Mouse (Mus musculus) right cerebral cortex, postnatal 36 days (tissue): ENCODE data around the gene Gm3417.
"Not testable (repeated sequence)": the region's sequence is repeated elsewhere in the genome, so short reads cannot be mapped to it uniquely, and the experiment has no call there.

Experiments
- DNase-seq, 2 experiments: peaks; one replicate each; pipeline ENCODE4 v3.0.0; 2022; ENCODE audit warnings: low spot score in 2 of 2, mixed read lengths in 1 of 2

Gm3417 gene

DNA sequence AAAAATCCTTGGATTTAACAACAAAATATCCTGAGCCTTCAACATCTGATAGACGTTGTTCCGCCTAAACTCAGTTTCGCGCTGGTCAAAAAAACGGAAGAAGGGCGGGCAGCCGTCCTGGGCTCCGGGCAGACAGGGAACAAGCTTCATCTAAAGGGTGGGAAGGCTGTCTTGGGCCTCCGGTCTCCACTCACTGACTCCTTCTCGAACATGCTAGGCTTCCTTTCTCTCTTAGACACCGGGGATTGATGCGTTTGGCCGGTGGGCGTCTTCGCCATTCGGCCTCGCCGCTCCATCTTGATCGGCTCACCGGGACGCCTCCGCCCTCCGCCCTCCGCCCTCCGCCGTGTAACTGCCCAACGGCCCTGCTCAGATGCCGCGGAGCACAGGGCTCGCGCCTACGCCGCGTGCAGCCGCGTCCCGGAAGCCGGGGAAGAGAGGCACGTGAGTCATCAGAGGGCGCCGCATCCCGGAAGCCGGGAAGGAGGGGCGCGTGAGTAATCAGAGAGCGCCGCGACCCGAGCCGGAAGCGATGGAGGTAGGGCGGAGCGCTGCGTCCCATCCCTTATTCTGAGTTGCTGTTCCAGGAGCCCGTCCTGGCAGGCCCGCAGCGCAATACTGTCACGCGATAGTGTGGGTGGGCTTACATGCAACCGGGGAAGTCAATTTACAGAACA, at the start of gene Gm3417, which contains the start of gene 9030025P20Rik:
Gene Gm3417, minus strand, starts transcription at position 429 of the 677 bp plus-strand sequence.
Gene 9030025P20Rik, plus strand, starts transcription at position 107 of the 677 bp plus-strand sequence.
- DNase-seq: not testable (repeated sequence)

DNA sequence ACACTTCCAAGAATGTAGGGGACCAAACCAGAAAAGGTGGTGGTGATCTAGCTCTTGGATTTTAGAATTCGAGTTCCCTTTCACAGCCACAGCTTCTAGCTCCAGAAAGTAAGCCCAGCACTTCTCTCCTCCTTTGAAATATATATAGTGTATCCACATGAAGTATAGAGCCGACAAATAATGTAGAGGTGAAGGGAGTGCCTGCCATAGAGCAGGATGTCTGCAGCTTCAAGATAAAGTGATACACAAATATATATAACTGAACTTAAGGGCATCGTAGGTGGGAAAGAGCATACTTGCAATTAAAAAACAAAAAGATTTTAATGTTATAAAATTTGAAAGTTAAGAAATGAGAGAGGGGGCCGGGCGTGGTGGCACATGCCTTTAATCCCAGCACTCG, 46.9 kb upstream of the Gm3417 start:
- DNase-seq: not testable (repeated sequence)

DNA sequence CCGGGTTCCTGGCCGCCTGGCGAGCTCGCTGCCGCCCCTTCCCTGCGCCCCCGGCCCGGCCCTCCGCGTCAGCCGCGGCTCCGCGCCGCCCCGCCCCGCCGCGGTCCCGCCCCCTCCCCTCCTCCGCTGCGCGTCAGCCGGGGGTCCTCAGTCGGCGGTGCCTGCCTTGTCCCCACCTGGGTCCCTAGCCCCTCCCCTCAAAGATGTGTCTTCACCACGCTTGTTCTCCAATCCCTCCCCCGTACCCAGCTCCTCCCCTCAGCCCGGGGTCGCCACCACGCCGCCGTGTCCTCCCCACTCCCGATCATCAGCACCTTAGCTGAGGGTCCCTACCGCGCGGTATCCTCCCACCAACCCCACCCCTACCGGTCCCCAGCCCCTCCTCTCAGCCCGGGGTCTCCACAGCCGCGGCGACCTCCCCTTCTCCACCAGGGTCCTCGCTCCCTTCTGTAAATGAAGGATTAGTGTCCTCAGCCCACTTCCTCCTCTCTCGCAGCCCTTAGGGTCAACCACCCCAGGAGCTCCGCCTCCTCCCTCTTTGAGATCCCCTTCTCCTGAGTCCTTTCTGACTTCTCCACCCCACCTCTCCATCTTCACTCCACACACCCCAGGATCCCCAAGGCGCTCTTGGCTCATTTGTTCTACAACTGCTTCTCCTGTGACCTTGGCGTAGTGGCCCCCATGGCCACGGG, 46.1 kb upstream of the Gm3417 start:
- DNase-seq: not testable (repeated sequence)

DNA sequence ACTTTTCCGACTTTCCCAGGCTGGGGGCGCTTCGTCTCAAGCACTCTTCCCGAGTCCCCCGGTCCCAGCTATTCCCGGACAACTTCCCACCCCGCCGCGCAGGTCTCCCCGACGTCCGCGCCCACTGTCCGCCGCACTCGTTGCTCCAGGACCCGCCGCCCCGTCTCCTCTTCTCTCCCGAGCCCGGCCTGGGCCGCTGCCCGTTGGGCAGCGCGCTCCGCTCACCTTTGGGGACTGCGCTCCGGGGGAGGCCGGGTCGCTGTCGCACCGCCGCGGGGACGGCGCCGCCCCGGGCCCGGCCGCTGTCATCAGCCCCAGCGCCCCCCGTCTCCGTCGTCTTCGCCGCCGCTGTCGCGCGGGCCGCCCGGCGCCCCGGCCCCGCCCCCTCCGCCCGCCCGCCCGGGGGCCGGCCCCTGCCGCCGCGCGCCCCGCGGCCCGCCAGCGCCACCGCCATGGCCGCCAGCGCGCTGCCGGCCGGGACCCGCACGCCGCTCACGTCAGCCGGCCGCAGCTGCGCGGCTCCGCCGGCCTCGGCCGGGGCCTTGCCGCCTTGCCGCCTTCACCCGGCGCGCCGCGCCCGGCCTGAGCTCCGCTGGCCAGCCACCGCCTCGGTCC, 45.4 kb upstream of the Gm3417 start:
- DNase-seq: not testable (repeated sequence)

DNA sequence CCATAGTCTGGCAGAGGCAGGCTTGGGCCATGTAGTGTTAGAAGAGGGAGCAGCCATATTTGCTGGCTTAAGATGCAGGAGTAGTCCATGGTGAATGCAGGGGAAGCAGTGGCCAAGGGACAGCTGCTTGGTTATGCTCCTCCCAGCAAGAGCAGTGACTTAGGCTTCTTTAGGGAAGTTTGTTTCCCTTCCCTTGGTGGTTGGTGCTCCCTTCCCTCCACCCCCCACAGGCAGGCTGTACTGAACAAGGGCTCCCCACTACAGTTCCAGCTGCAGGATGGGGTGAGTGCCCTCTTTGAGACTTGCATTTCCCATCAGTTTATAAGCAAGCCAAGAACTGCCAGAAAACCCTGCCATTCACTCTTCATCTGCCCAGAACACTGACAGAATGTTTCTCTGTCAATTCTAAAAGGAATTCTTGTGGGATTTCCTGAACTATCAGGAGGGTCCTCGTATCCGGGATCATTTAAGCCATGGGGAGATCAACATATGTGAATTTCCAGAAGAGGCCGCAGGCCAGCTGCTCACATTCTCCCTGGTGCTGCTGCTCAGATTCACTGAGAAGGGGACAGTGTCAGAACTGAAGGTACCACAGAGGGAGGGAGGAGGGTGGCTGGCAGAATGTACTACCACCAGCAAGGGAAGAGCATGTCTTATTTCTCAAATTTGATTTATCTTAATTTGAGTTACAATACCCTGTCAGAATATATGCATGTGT, 43.1 kb upstream of the Gm3417 start:
- DNase-seq: peak; percentile 4 to 12

DNA sequence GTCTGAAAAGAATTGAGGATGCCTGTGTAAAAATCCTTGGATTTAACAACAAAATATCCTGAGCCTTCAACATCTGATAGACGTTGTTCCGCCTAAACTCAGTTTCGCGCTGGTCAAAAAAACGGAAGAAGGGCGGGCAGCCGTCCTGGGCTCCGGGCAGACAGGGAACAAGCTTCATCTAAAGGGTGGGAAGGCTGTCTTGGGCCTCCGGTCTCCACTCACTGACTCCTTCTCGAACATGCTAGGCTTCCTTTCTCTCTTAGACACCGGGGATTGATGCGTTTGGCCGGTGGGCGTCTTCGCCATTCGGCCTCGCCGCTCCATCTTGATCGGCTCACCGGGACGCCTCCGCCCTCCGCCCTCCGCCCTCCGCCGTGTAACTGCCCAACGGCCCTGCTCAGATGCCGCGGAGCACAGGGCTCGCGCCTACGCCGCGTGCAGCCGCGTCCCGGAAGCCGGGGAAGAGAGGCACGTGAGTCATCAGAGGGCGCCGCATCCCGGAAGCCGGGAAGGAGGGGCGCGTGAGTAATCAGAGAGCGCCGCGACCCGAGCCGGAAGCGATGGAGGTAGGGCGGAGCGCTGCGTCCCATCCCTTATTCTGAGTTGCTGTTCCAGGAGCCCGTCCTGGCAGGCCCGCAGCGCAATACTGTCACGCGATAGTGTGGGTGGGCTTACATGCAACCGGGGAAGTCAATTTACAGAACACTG, 31.3 kb upstream of the Gm3417 start, which contains the start of gene Gm3435:
Gene Gm3435, plus strand, starts transcription at position 471 of the 708 bp plus-strand sequence.
- DNase-seq: not testable (repeated sequence)

DNA sequence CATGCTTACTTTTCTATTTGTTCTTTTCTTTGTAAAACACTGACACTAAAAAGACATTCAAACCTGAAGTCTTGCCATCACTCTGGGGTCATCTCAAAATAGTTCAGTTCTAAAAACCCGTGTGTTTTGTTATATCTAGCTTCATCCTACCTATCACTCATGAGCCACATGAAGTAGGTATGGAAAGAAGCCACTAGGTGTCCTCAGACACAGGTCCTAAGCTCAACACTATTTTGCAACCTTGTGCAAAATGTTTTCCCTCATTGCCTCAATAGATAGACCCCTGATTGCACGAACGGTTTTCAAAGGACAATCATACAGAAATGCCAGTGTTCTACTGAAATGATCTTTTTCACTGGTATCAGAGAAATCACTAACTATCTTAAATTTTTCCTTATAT, 30.5 kb upstream of the Gm3417 start:
- not testable (repeated sequence) for DNase-seq

DNA sequence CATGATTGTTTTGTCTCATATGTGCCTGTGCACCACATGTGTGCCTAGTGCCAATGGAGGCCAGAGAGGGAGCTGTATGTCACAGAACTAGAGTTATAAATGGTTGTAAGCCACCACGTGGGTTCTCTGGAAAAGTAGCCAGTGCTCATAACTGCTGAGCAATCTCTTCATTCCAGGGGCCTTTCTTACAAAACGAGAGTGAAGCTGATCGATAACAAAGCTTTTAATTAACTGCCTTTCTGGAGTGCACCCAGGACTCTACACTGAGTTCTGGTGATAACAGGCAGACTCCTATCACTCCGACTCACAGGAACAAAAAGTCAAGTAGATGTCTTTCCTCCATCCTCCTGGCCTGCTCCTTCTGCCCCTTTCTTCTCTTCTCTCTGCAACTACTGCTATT, 21.5 kb upstream of the Gm3417 start:
- DNase-seq: not testable (repeated sequence)

DNA sequence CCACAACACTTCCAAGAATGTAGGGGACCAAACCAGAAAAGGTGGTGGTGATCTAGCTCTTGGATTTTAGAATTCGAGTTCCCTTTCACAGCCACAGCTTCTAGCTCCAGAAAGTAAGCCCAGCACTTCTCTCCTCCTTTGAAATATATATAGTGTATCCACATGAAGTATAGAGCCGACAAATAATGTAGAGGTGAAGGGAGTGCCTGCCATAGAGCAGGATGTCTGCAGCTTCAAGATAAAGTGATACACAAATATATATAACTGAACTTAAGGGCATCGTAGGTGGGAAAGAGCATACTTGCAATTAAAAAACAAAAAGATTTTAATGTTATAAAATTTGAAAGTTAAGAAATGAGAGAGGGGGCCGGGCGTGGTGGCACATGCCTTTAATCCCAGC, 15.6 kb upstream of the Gm3417 start:
- DNase-seq: not testable (repeated sequence)

DNA sequence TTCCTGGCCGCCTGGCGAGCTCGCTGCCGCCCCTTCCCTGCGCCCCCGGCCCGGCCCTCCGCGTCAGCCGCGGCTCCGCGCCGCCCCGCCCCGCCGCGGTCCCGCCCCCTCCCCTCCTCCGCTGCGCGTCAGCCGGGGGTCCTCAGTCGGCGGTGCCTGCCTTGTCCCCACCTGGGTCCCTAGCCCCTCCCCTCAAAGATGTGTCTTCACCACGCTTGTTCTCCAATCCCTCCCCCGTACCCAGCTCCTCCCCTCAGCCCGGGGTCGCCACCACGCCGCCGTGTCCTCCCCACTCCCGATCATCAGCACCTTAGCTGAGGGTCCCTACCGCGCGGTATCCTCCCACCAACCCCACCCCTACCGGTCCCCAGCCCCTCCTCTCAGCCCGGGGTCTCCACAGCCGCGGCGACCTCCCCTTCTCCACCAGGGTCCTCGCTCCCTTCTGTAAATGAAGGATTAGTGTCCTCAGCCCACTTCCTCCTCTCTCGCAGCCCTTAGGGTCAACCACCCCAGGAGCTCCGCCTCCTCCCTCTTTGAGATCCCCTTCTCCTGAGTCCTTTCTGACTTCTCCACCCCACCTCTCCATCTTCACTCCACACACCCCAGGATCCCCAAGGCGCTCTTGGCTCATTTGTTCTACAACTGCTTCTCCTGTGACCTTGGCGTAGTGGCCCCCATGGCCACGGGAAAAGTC, 14.7 kb upstream of the Gm3417 start:
- DNase-seq: not testable (repeated sequence)

DNA sequence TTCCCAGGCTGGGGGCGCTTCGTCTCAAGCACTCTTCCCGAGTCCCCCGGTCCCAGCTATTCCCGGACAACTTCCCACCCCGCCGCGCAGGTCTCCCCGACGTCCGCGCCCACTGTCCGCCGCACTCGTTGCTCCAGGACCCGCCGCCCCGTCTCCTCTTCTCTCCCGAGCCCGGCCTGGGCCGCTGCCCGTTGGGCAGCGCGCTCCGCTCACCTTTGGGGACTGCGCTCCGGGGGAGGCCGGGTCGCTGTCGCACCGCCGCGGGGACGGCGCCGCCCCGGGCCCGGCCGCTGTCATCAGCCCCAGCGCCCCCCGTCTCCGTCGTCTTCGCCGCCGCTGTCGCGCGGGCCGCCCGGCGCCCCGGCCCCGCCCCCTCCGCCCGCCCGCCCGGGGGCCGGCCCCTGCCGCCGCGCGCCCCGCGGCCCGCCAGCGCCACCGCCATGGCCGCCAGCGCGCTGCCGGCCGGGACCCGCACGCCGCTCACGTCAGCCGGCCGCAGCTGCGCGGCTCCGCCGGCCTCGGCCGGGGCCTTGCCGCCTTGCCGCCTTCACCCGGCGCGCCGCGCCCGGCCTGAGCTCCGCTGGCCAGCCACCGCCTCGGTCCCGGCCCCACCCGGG, 14.0 kb upstream of the Gm3417 start:
- DNase-seq: not testable (repeated sequence)

DNA sequence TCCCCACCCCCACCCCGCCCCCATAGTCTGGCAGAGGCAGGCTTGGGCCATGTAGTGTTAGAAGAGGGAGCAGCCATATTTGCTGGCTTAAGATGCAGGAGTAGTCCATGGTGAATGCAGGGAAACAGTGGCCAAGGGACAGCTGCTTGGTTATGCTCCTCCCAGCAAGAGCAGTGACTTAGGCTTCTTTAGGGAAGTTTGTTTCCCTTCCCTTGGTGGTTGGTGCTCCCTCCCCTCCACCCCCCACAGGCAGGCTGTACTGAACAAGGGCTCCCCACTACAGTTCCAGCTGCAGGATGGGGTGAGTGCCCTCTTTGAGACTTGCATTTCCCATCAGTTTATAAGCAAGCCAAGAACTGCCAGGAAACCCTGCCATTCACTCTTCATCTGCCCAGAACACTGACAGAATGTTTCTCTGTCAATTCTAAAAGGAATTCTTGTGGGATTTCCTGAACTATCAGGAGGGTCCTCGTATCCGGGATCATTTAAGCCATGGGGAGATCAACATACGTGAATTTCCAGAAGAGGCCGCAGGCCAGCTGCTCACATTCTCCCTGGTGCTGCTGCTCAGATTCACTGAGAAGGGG, 11.6 kb upstream of the Gm3417 start:
- not testable (repeated sequence) for DNase-seq

DNA sequence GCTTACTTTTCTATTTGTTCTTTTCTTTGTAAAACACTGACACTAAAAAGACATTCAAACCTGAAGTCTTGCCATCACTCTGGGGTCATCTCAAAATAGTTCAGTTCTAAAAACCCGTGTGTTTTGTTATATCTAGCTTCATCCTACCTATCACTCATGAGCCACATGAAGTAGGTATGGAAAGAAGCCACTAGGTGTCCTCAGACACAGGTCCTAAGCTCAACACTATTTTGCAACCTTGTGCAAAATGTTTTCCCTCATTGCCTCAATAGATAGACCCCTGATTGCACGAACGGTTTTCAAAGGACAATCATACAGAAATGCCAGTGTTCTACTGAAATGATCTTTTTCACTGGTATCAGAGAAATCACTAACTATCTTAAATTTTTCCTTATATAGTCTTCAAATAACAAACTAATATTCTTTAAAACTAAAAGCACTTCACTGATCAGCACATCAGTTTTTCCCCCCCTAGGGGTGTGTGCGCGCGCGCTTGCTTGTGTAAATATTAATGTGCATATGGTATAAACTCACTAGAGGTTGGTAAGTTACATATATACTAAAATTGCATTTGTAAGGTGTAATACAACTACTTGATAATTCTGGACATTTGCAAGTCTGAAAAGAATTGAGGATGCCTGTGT, 750 bp downstream of the Gm3417 start:
- not testable (repeated sequence) for DNase-seq

DNA sequence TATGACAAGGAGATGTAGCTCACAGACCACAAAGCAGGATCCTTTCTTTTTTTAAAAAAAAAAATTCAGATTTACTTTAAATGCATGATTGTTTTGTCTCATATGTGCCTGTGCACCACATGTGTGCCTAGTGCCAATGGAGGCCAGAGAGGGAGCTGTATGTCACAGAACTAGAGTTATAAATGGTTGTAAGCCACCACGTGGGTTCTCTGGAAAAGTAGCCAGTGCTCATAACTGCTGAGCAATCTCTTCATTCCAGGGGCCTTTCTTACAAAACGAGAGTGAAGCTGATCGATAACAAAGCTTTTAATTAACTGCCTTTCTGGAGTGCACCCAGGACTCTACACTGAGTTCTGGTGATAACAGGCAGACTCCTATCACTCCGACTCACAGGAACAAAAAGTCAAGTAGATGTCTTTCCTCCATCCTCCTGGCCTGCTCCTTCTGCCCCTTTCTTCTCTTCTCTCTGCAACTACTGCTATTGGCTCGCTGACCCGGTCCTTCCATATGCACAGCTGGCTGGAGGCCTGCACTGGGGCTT, 10.1 kb downstream of the Gm3417 start:
- not testable (repeated sequence) for DNase-seq

DNA sequence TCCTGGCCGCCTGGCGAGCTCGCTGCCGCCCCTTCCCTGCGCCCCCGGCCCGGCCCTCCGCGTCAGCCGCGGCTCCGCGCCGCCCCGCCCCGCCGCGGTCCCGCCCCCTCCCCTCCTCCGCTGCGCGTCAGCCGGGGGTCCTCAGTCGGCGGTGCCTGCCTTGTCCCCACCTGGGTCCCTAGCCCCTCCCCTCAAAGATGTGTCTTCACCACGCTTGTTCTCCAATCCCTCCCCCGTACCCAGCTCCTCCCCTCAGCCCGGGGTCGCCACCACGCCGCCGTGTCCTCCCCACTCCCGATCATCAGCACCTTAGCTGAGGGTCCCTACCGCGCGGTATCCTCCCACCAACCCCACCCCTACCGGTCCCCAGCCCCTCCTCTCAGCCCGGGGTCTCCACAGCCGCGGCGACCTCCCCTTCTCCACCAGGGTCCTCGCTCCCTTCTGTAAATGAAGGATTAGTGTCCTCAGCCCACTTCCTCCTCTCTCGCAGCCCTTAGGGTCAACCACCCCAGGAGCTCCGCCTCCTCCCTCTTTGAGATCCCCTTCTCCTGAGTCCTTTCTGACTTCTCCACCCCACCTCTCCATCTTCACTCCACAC, 16.9 kb downstream of the Gm3417 start:
- not testable (repeated sequence) for DNase-seq

DNA sequence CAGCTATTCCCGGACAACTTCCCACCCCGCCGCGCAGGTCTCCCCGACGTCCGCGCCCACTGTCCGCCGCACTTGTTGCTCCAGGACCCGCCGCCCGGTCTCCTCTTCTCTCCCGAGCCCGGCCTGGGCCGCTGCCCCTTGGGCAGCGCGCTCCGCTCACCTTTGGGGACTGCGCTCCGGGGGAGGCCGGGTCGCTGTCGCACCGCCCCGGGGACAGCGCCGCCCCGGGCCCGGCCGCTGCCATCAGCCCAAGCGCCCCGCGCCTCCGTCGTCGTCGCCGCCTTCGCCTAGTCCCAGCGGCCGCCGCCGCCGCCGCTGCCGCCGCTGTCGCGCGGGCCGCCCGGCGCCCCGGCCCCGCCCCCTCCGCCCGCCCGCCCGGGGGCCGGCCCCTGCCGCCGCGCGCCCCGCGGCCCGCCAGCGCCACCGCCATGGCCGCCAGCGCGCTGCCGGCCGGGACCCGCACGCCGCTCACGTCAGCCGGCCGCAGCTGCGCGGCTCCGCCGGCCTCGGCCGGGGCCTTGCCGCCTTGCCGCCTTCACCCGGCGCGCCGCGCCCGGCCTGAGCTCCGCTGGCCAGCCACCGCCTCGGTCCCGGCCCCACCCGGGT, 17.5 kb downstream of the Gm3417 start, which contains the start of gene Phf10:
Gene Phf10, minus strand, starts transcription at position 323 of the 606 bp plus-strand sequence.
- not testable (repeated sequence) for DNase-seq

DNA sequence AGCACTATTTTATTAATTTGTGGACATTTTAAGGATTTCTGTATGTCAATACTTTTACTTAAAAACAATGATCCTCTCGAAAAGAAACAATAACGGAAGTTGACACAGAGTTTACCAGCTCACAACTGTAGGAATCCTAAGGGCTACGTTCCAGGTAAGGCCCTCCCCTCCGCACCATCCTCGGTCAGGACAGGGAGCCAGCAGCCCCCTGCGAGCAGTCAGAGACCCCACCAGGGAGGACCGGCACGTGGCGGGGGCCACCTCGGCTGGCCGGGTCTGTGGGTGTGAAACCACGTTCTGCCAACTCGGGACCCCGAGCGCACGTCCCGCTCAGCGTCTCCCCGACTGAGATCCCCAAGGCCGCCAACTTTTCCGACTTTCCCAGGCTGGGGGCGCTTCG, 18.1 kb downstream of the Gm3417 start:
- no peak for DNase-seq

DNA sequence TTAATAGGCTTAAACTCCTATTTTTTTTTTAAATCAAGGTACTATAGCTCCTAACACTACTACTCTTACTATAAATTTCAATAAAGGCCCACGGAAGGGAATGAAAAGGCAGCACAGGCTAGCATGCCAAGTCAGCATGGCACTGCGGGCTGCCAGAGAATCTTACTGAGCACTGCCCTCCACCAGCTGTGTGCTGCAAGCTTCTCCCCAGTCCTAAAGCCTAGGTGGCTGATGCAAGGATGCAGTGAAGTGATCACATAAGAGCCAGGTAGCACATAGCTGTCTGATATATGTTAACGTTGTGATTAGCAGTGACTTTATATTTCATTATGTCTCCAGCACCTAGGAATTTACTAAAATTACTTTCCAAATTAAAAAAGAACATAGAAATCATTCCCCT, 18.6 kb downstream of the Gm3417 start:
- DNase-seq: no peak
